Mouse (Mus musculus): ENCODE measurements around the gene Rpl26. TPM values are rescaled to one million over a fixed set of nuclear protein-coding genes. Genes with fewer than 3 reads are reported as not detected.

Gene Rpl26
- polyA plus RNA-seq, 1 experiment from 2014 or later: 795 TPM

GRCm38 (mm10) chr11:68908846-68909503 lies 7.6 kb downstream of the Rpl26 start:
- Histone ChIP-seq H3K4me1 (ENCODE audit: control insufficient read depth, insufficient read depth, low read length) (peaks cover 3% of the 10 kb centered on the region; the same call in 1 of the 2 replicates), H3K36me3 (ENCODE audit: control insufficient read depth, insufficient read depth, low read length) (peaks cover 15% of the 10 kb centered on the region), H3K9me3 (replicated peaks; ENCODE audit: control insufficient read depth, low read length) (no peaks in the 10 kb centered on the region), H3K4me3 (ENCODE audit: low read depth, low read length) (no peak overlapping the region), H3K27ac (ENCODE audit: low read depth, low read length) (no peak overlapping the region), H3K4me2 (no peak overlapping the region), H3K27me3 (ENCODE audit: control insufficient read depth, insufficient read depth, low read length) (no peaks in the 10 kb centered on the region), H3K9ac (ENCODE audit: low read depth, low read length) (no peak overlapping the region)
- ATAC-seq (replicated peaks; ENCODE audit: insufficient number of reproducible peaks, low FRiP score, low TSS enrichment): no peak
- 42% methylated on average over 7 of the region's 7 CpGs for WGBS (ENCODE audit: insufficient replicate concordance)

DNA sequence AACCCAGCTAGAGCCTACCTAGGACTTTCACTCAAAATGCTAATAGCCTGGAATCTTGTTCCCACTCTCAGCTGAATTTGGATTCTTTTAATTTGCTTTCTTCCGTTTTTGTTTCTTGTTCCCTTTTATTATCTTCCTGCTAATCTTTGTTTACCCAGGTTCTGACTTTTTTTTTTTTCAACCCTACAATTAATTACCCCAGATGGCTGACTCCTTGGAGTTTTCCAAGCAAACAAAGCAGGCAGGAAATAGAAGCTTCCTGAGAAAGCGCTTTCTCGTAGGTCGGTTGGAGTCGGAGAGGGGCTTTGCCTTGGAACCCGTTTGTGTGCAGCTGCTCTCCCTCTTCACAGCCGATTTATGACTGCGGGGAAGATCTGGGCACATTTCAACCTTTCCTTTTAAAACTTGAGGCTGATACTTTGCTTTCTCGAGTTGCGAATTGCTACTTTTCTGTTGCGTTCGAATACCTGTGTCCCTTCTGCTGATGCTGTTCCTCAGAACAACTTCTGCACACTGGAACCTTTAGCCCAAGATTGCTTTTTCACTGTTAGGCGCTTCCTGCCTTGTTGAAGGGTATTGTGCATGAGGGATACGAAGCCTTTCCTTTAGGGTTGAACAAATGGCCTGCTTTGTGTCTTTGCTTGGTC lies 10.3 kb downstream of the Rpl26 start:
- H3K36me3 ChIP-seq (ENCODE audit: control insufficient read depth, insufficient read depth, low read length): no peaks in the 10 kb centered on the region
- H3K4me2 ChIP-seq: no peak overlapping the region
- peak overlapping the region; percentile 24; the same call in 1 of the 2 replicates for H3K27ac ChIP-seq (ENCODE audit: low read depth, low read length)
- H3K4me1 ChIP-seq (ENCODE audit: control insufficient read depth, insufficient read depth, low read length): peaks cover 3% of the 10 kb centered on the region; the same call in 1 of the 2 replicates
- H3K9ac ChIP-seq (ENCODE audit: low read depth, low read length): no peak overlapping the region
- WGBS (ENCODE audit: insufficient replicate concordance): 48% methylated on average over 14 of the region's 14 CpGs
- H3K9me3 ChIP-seq (replicated peaks; ENCODE audit: control insufficient read depth, low read length): no peaks in the 10 kb centered on the region
- no peaks in the 10 kb centered on the region for H3K27me3 ChIP-seq (ENCODE audit: control insufficient read depth, insufficient read depth, low read length)
- no peak overlapping the region for H3K4me3 ChIP-seq (ENCODE audit: low read depth, low read length)
- no peak for ATAC-seq (replicated peaks; ENCODE audit: insufficient number of reproducible peaks, low FRiP score, low TSS enrichment)

- no peak for ATAC-seq (replicated peaks; ENCODE audit: insufficient number of reproducible peaks, low FRiP score, low TSS enrichment)
- H3K4me2 ChIP-seq: no peak overlapping the region
- no peaks in the 10 kb centered on the region for H3K27me3 ChIP-seq (ENCODE audit: control insufficient read depth, insufficient read depth, low read length)
- no peak overlapping the region for H3K4me3 ChIP-seq (ENCODE audit: low read depth, low read length)
- 79% methylated on average over 4 of the region's 4 CpGs for WGBS (ENCODE audit: insufficient replicate concordance)
- no peaks in the 10 kb centered on the region for H3K4me1 ChIP-seq (ENCODE audit: control insufficient read depth, insufficient read depth, low read length)
- no peak overlapping the region for H3K27ac ChIP-seq (ENCODE audit: low read depth, low read length)
- H3K36me3 ChIP-seq (ENCODE audit: control insufficient read depth, insufficient read depth, low read length): no peaks in the 10 kb centered on the region
- no peak overlapping the region for H3K9ac ChIP-seq (ENCODE audit: low read depth, low read length)
- no peaks in the 10 kb centered on the region for H3K9me3 ChIP-seq (replicated peaks; ENCODE audit: control insufficient read depth, low read length)
Observed at GRCm38 (mm10) chr11:68914566-68914965, 13.2 kb downstream of the Rpl26 start.

DNA sequence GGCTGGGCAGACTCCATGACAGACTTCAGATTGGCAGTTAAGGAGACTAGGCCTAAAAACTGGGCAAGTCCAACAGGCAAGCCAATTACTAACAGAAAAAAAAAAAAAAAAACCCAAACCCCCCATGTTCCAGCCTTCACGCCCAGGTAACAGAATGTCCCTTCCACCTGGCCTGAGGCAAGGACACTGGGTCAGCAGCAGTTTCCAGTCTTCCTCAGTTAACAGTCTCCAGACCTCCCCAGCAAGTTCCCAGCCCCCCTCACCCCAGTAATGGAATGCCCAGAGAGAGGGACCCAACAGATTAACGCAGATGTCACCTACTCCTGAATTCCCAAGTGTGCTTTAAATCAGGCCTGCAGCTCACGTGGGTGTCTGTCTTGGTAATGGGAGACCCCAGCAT lies 21.8 kb downstream of the Rpl26 start:
- no peak overlapping the region for H3K27ac ChIP-seq (ENCODE audit: low read depth, low read length)
- no peaks in the 10 kb centered on the region for H3K4me1 ChIP-seq (ENCODE audit: control insufficient read depth, insufficient read depth, low read length)
- H3K36me3 ChIP-seq (ENCODE audit: control insufficient read depth, insufficient read depth, low read length): no peaks in the 10 kb centered on the region
- no peak overlapping the region for H3K4me2 ChIP-seq
- WGBS (ENCODE audit: insufficient replicate concordance): 65% methylated on average over 3 of the region's 3 CpGs
- no peak overlapping the region for H3K4me3 ChIP-seq (ENCODE audit: low read depth, low read length)
- no peaks in the 10 kb centered on the region for H3K9me3 ChIP-seq (replicated peaks; ENCODE audit: control insufficient read depth, low read length)
- no peak for ATAC-seq (replicated peaks; ENCODE audit: insufficient number of reproducible peaks, low FRiP score, low TSS enrichment)
- no peaks in the 10 kb centered on the region for H3K27me3 ChIP-seq (ENCODE audit: control insufficient read depth, insufficient read depth, low read length)
- no peak overlapping the region for H3K9ac ChIP-seq (ENCODE audit: low read depth, low read length)

DNA sequence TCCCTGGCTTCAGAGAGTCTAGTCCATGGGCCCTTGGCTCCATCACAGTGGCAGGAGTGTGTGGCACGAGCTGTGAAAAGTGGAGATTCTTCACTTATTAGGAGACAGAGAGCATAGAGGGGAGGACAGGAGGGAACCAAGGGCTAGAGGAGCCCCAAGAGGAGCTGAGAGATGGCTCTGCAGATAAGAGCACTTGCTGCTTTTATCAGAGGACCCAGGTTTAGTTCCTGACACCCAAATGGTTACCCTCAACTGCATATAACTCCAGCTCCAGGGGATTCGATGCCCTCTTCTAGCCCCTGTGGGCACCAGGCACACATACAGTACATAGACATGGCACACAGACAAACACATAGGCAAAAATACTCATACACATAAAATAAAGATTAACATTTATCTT lies 23.4 kb downstream of the Rpl26 start:
- H3K9me3 ChIP-seq (replicated peaks; ENCODE audit: control insufficient read depth, low read length): no peaks in the 10 kb centered on the region
- no peak overlapping the region for H3K27ac ChIP-seq (ENCODE audit: low read depth, low read length)
- no peaks in the 10 kb centered on the region for H3K36me3 ChIP-seq (ENCODE audit: control insufficient read depth, insufficient read depth, low read length)
- H3K4me3 ChIP-seq (ENCODE audit: low read depth, low read length): no peak overlapping the region
- ATAC-seq (replicated peaks; ENCODE audit: insufficient number of reproducible peaks, low FRiP score, low TSS enrichment): no peak
- H3K4me2 ChIP-seq: no peak overlapping the region
- no peak overlapping the region for H3K9ac ChIP-seq (ENCODE audit: low read depth, low read length)
- 85% methylated on average over 2 of the region's 2 CpGs for WGBS (ENCODE audit: insufficient replicate concordance)
- no peaks in the 10 kb centered on the region for H3K27me3 ChIP-seq (ENCODE audit: control insufficient read depth, insufficient read depth, low read length)
- H3K4me1 ChIP-seq (ENCODE audit: control insufficient read depth, insufficient read depth, low read length): no peaks in the 10 kb centered on the region

DNA sequence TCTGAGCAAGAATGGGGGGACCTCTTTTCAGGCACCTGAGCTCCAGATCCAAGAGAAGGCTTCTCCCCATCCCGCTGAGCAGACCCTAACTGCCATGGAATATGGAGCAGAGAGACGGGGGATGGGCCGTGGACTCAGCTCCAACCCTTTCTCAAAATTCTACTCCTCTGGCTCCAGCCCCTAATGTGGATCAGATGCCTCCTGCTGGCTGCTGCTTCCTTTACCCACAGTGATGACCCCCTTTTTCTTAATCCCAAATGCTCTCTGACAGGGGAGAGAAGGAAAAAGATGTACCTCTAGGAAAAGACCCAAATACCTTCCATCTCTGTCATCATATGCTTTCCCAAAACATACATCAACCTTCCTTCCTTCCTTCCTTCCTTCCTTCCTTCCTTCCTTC lies 25.6 kb downstream of the Rpl26 start, which contains the start of gene Odf4:
Odf4 (minus strand) TSS at position 101 of the 400 bp plus-strand sequence.
- Histone ChIP-seq H3K4me3 (ENCODE audit: low read depth, low read length) (no peak within 1 kb of the TSS), H3K27me3 (ENCODE audit: control insufficient read depth, insufficient read depth, low read length) (no peaks in the 10 kb centered on the region), H3K36me3 (ENCODE audit: control insufficient read depth, insufficient read depth, low read length) (no peaks in the 10 kb centered on the region), H3K4me1 (ENCODE audit: control insufficient read depth, insufficient read depth, low read length) (no peaks in the 10 kb centered on the region), H3K9ac (ENCODE audit: low read depth, low read length) (no peak within 1 kb of the TSS), H3K4me2 (no peak within 1 kb of the TSS), H3K9me3 (replicated peaks; ENCODE audit: control insufficient read depth, low read length) (no peaks in the 10 kb centered on the region), H3K27ac (ENCODE audit: low read depth, low read length) (no peak within 1 kb of the TSS)
- ATAC-seq (replicated peaks; ENCODE audit: insufficient number of reproducible peaks, low FRiP score, low TSS enrichment): no peak
- 59% methylated on average over 3 of the region's 3 CpGs for WGBS (ENCODE audit: insufficient replicate concordance)

- Histone ChIP-seq H3K27me3 (ENCODE audit: control insufficient read depth, insufficient read depth, low read length) (no peaks in the 10 kb centered on the region), H3K9ac (ENCODE audit: low read depth, low read length) (no peak overlapping the region), H3K9me3 (replicated peaks; ENCODE audit: control insufficient read depth, low read length) (no peaks in the 10 kb centered on the region), H3K27ac (ENCODE audit: low read depth, low read length) (no peak overlapping the region), H3K4me2 (no peak overlapping the region), H3K36me3 (ENCODE audit: control insufficient read depth, insufficient read depth, low read length) (no peaks in the 10 kb centered on the region), H3K4me3 (ENCODE audit: low read depth, low read length) (no peak overlapping the region), H3K4me1 (ENCODE audit: control insufficient read depth, insufficient read depth, low read length) (no peaks in the 10 kb centered on the region)
- WGBS (ENCODE audit: insufficient replicate concordance): 65% methylated on average over 6 of the region's 6 CpGs
- no peak for ATAC-seq (replicated peaks; ENCODE audit: insufficient number of reproducible peaks, low FRiP score, low TSS enrichment)
Observed at GRCm38 (mm10) chr11:68929947-68930346, 28.6 kb downstream of the Rpl26 start.

DNA sequence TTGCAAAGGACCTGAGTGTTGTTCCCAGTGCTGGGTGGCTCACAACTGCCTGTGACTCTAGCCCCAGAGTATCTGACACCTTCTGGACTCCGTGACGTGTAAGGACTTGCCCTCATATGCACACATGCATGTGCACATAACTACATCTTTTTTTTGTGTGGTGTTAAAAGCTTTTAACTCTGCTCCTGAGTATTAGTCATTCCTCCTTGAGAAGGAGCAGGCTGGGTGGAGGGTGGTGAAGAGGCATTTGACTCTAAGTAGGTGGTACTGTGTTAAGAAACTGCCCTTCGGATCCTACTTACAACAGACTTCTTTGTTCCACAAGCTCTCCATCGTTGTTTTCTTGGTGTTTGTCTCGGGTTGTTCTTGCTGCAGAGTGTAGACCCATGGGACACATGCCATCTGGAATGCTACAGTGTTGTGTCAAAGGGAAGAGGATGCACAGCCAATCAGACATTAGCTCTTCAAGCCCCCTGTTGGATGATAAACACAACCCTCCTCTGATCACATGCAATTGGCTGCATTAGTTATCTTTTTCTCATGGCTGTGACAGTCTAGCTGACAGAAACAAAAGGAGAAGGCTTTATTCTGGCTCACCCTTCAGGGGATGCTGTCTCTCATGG lies 32.6 kb downstream of the Rpl26 start:
- Histone ChIP-seq H3K36me3 (ENCODE audit: control insufficient read depth, insufficient read depth, low read length) (no peaks in the 10 kb centered on the region), H3K27me3 (ENCODE audit: control insufficient read depth, insufficient read depth, low read length) (no peaks in the 10 kb centered on the region), H3K4me2 (no peak overlapping the region), H3K4me1 (ENCODE audit: control insufficient read depth, insufficient read depth, low read length) (no peaks in the 10 kb centered on the region), H3K4me3 (ENCODE audit: low read depth, low read length) (no peak overlapping the region), H3K9me3 (replicated peaks; ENCODE audit: control insufficient read depth, low read length) (no peaks in the 10 kb centered on the region), H3K9ac (ENCODE audit: low read depth, low read length) (no peak overlapping the region), H3K27ac (ENCODE audit: low read depth, low read length) (no peak overlapping the region)
- no peak for ATAC-seq (replicated peaks; ENCODE audit: insufficient number of reproducible peaks, low FRiP score, low TSS enrichment)
- WGBS (ENCODE audit: insufficient replicate concordance): 59% methylated on average over 5 of the region's 5 CpGs
